ENCODE assay signal across 1 mouse cellular context in the genomic region with DNA sequence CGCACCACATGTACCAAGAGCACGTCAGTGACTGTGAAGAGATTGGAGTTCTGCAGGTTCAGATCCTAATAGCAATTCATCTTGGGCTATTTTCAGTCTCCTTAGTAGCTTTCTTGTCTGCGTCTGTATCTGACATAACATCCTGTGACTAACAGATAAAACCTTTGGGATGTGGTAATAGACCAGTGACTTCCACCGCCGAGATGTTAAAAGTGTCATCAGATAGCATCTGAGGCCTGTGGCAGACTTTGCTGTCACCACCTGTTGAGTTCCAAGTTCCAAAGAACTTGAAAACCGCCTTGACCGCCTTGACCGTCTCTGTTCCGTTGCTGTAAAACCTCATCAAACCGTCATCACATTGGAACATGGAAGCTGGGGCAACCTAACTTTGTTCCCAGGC.
TF ChIP-seq lines count a peak whose summit lies in the region.

No protein-coding gene starts in this region.

TF ChIP-seq in MEL, 35 proteins besides CTCF, POLR2A, EP300 and RAD21 (continued from another document):
- no peak for TF ChIP-seq MYB (IDR thresholded peaks at IDR 0.05; ENCODE audit: low read depth, low read length)
- TF ChIP-seq TAL1 (IDR thresholded peaks at IDR 0.05; ENCODE audit: low read length): no peak
- no peak for TF ChIP-seq ZMIZ1 (IDR thresholded peaks at IDR 0.05; ENCODE audit: low read depth, low read length)
- TF ChIP-seq ZC3H11A (IDR thresholded peaks at IDR 0.05; ENCODE audit: low read depth, low read length): no peak
- no peak for TF ChIP-seq E2F4 (IDR thresholded peaks at IDR 0.05; ENCODE audit: borderline replicate concordance, low read depth, low read length)
- no peak for TF ChIP-seq ETS1 (IDR thresholded peaks at IDR 0.05; ENCODE audit: low read depth, low read length)
- no peak for TF ChIP-seq ZKSCAN1 (IDR thresholded peaks at IDR 0.05; ENCODE audit: low read depth, low read length)
- TF ChIP-seq ELF1 (IDR thresholded peaks at IDR 0.05; ENCODE audit: low read depth, low read length): no peak
TF ChIP-seq in MEL: peak in this region for 0.
